Mouse (Mus musculus) skeletal muscle tissue, adult 2 months (tissue): ENCODE data around the gene Ak9.
A peak's percentile ranks its signal among the peaks of the same experiment; 100 is the strongest.
"Not testable (repeated sequence)": the region's sequence is repeated elsewhere in the genome, so short reads cannot be mapped to it uniquely, and the experiment has no call there.

Source experiments
- DNase-seq: peaks from one replicate; pipeline ENCODE4 v3.0.0-alpha.2; 2012; ENCODE audit warnings: low read depth, low spot score

Gene Ak9

DNA sequence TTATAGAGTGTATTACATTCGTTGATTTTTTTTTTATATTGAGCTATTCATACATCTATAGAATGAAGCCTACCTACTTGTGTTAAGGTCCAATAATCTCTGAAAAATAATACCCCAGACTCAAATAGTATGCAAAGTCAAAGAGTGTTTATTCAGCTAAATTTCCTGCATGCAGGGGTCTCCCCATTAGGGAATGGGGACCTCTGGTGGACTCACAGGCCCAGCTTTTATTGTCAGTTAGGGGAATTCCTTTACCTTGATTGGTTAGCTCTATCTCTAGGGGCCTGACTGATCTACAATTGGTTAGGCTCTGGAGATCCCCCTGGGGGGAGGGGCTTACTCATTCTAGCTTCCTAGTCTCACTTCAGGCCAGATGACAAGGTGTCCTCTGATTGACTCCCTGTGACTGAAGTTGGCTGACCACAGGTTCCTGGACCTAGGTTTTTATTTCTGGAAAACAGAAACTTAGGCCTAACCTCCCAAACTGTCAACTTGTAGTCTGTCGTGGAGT lies 28.8 kb downstream of the Ak9 start:
- no peak for DNase-seq

DNA sequence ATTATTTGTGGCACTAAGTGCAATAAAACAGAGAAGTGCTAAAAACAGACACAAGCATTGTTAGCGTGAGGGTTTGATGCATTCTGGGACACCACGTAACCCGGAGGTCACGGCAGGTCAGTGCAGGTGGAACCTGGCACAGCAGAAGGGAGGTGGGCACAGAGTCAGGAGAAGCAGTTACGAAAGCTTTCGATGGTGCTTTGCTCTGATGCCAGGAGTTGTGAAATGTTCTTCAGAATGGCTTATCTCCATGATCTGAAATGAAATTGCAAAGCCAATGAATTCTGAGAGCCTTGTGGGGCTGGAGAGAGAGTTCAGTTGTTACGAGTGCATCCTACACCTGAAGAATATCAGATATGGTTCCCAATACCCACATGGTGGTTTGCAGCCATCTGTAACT lies 37.6 kb downstream of the Ak9 start:
- DNase-seq: no peak

DNA sequence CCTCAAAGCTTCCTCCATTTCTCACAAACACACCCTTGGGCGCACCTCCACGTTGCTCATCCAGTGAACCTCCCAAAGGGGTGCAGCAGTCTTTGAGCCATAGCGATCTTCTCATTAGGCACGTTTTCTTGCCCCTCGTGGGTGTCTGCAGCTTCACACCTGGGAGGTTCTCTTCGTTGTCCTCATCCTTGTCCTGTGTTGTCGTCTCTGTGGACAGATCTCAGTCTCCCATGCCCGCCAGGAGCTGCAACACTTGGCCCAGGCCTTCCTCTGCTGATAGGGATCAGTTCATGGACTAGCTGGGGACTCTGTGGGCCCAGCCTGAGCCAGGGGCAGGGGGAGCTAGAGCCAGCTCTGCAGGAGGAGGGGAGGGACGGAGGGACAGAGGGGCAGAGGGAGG lies 61.3 kb downstream of the Ak9 start:
- no peak for DNase-seq

DNA sequence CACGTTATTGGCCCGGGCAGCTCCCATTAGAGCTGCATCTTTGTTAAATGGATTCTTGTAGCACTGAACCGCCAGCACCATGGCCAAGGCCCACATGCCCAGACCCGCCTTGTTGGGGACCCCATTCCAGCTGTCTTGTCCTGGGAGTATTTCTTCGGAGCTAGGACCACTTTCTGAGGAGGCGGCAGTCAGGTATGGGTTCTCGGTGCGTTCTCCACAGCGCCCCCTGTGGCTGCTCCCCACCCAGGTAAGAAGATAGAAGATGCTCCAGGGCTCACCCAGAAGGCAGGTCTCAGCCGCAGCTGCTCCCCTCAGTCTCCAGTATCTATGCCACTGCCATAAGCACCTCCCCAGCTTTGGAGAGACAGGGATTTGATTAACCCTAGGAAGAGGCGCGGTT lies 76.7 kb downstream of the Ak9 start:
- no peak for DNase-seq

DNA sequence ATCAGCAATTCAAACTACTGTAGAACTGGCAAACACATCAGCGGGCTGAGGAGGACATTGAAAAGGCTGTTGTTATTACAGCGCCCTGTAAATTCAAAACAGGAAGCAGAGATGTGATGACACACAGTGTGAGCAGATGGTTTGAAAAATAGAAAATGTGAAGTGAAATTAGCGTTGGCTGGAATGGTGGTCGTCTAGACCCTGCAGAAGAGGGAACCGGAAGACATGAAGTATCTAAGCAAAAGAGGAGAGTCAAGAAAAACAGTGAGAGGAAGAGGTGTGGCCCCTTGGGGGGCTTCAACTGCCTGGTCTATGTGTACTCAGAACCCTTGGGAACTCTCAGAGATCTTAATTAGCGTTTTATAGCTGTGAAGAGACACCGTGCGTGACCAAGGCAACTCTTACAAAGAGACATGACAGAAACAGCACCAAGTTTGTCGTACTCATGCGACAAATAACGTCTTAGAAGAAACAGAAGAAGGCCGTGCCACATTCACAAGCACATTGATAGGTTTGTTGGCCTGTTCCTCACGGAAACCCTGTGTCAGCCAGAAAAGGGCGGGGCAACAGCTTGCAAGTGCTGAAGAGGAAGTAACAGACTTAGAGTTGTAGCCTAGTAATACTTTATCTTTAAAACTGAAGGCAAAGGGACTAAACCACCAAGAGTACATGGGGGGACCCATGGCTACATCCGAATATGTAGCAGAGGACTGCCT lies 81.9 kb downstream of the Ak9 start:
- DNase-seq: peak; percentile 52

DNA sequence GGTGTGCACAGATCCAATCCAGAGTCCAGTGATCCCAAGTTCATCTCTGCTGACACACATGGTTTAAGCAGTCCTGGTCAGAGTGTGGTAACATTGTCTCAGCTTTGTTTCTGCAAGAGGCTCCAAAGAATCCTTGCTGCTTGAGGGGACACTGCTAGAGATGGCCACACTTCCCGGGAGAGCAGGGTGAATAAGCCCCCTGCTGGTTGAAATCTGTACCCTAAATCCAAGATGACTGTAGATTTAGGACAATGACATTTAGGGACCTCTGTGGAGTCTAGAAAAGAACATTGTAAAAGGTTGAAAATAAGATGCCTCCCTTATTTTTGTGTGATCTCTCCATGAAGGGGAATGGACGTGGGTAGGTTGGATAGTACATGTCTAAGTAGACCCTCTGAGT lies 89.8 kb downstream of the Ak9 start:
- no peak for DNase-seq

DNA sequence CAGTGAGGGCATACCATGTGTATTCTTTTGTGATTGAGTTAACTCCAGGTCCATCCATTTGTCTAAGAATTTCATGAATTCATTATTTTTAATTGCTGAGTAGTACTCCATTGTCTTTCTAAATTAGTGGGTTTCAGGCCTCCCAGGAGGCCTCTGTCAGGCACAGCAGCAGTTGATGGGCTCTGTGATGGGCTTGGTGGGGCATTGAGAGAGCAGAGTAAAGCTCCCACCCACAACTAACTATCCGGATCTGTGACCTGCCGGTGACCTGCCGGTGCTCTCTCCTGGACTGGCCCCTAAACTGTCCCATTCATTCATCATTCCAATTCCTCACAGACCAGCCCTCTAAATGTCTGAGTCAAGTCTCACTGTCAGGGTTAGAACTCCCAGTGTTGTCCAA lies 97.3 kb downstream of the Ak9 start:
- DNase-seq: no peak

DNA sequence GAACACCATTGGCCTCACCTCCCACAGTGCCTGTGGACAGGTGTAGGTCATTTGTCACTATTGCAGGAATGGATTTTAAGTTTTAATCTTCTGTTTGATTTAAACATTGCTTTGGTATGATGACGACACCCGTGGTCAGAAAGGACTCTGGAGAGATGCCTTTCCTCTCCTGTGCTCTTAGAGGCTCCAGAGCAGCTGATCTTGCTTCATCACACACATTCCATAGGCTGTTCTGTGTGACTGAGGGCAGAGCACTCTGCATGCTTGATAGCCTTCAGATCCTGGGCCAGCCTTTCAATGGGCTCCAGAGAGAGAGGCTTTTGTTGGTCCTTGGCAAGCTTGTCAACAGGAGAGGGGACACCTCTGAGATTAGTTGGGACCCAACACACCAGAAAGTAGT lies 99.6 kb downstream of the Ak9 start:
- no peak for DNase-seq

DNA sequence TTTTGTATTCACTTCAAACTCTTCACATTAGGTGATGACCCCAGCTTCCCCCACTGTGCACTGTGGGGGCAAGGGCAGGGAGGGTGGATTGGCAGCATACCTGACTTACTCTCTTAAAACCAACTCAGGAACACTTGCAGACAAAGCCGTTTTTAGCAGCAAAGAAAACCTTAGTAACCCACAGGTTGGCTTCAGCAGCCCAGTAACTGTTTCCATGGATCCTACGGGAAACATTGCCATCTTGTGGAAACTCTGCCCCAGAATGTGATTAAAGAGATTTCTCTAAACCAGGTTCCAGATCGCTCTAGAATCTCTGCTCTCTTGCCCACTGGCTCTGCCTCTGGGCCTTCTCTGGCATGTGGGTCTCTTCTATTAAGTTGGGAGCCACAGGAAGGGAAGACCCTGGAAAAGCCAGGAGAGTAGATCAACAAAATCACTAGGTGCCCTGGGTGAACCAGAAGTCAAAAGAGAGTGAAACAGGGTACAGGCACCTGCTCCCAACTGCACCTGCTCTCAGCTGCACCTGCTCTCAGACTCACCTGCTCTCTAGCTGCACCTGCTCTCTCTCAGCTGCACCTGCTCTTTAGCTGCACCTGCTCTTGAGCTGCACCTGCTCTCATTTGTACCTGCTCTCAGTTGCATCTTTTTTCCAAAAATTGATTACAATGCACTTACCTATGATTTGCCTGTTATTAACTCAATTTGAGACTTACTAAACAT lies 100.3 kb downstream of the Ak9 start:
- DNase-seq: no peak

DNA sequence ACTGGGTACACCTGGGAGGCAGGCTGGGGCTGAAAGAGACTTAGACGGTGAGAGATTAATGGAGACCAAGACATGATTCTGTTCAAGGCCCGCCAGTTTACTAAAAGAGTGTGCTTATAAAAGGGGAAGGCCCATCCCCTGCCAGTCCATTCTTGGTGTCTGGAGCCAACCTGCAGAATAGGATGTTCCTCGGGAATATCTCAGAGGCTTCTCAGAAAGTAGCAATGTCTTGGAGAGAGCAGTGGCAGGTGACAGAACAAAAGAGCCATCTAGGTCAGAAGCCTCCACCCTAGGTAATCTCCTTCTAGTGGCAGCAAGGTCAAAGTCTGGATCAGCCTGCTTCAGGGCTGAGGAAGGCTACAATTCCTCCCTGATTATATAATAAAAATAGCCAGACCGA lies 106.4 kb downstream of the Ak9 start:
- DNase-seq: not testable (repeated sequence)

DNA sequence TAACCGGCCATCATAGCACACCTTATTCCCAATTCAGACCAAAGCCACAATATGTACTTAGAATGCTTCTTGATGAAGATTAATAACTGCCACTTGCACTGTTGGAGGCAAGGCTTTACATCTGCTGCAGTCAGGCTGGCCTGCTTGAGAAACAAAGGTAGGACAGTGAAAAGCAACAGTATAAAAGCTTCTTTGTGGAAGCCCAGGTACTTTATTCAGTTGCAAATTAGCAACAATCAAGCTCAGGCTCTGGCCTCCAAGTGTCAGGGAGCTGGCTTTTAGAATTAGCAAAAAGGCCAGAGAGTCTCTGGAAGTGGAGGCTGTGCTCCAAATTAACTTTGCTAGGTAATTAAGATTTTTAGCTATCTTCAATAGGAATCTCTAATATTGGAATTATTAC lies 107.0 kb downstream of the Ak9 start:
- not testable (repeated sequence) for DNase-seq

DNA sequence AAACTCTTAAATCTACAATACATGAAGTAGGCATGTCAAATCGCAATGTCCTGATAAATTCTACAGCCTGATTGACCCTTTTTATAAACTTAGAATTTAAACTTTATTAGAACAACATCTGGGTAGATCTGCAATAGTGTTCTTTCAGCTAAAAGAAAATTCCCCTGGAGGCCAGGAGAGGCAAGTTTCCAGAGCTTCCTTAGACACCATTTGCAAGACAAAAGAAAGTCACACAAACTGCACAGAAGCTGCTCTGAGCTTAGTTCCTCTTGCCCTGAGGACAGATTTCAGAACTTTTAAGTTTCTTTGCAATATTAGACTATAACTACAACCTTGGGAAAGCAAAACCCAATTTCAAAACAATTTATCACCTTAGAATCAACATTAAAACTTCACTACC lies 109.7 kb downstream of the Ak9 start:
- not testable (repeated sequence) for DNase-seq

DNA sequence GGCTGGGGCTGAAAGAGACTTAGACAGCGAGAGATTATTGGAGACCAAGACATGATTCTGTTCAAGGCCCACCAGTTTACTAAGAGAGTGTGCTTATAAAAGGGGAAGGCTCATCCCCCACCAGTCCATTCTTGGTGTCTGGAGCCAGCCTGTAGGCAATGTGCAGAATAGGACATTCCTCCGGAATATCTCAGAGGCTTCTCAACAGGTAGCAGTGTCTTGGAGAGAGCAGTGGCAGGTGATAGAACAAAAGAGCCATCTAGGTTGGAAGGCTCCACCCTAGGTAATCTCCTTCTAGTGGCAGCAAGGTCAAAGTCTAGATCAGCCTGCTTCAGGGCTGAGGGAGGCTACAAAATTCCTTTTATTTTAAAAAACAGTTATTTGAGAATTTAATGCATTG lies 111.6 kb downstream of the Ak9 start:
- not testable (repeated sequence) for DNase-seq

DNA sequence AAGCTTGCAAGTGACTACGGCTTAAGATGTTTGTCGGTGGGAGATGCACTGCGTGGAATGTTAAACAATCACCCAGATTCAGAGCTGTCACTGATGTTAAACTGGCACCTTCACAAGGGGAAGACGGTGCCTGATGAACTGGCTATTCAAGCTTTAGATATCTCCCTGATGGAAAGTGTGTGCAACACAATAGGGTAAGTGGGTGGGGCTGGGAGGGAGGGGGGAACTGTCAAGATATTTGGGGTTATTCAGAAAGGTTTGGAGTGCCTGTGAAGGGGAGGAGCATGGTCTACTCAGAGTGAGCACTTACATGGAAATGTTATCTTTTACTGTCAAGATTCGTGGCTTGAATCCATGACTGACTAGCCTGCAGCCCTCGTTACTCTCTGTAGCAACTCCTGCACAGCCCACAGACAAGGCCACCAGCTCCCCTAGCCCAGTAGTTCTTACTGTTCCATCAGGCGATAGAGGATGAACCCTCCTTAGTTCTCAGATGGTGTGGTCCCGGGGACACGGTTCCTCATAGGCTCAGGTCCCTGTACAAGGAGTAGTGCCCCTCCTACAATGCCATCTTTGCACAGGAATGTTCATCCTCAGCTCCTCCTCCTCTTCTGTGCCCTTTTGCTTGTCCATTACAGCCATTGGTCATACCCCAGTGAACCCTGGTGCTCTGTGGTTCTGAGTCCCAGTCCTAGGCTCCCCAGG lies 116.9 kb downstream of the Ak9 start:
- DNase-seq: no peak

DNA sequence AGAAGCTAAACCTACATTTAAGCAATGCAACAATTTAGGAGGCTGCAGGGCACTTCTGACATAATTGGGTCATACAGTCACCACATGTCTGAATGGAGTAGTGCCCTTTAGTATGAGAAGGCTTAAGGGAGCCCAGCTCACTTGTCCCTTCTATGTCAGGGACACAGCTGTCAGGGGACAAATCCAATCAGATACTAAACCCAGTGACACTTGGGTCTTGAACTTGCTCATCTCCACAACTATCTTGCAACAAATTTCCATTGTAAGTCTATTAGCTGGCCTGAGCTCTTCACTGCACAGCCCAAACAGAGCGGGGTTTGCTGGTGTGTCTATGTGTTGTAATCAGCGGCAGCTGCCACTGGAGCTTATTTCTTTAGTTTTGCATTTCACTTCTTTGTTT lies 119.9 kb downstream of the Ak9 start:
- no peak for DNase-seq

DNA sequence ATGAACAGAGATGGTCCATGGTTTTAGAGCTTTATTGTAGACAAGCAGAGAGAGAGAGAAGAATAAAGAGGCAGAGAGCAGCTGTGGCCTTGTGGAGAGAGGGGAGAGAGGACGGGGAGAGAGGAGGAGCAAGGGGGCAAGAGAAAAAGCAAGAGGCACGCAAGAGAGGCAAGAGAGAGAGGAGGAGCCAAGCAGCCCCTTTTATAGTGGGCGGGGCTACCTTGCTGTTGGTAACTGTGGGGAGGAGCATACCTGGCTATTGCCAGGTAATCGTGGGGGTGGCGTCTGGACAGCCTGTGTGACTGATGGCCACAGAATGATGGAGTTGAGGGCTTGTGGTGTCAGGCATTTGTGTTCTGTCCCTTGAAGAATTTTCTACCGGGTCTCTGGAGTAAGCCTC lies 122.6 kb downstream of the Ak9 start:
- DNase-seq: no peak

DNA sequence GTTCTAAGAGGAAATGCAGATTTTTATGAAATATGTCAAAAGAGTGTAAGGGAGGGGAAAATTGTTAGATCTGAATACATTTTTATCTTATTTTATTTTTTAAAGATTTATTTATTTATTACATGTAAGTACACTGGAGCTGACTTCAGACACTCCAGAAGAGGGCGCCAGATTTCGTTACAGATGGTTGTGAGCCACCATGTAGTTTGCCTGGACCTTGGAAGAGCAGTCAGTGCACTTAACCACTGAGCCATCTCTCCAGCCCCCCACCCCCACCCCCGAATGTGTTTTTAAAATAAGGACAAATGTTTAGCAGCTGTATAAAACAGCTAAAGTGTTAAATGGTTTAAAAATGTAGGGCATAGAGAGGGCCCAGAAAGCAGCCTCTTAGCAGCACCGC lies 130.8 kb downstream of the Ak9 start:
- no peak for DNase-seq

DNA sequence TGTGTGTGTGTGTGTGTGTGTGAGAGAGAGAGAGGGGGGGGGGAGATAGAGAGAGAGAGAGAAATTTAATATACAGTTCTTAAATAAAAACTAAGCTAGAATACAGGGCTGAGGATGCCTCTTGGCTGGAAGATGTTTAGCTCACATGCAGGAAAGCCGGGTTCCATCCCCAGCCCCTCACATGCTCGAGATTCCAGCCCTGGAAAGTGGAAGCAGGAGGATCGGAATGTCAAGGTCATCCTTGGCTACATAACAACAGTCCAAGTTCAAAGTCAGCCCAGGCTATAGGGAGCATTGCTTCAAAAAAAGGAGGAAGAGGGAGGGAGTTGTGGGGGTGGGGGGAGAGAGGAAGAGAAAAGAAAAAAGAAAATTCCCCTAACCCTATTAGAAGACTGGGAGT lies 131.4 kb downstream of the Ak9 start:
- no peak for DNase-seq

DNA sequence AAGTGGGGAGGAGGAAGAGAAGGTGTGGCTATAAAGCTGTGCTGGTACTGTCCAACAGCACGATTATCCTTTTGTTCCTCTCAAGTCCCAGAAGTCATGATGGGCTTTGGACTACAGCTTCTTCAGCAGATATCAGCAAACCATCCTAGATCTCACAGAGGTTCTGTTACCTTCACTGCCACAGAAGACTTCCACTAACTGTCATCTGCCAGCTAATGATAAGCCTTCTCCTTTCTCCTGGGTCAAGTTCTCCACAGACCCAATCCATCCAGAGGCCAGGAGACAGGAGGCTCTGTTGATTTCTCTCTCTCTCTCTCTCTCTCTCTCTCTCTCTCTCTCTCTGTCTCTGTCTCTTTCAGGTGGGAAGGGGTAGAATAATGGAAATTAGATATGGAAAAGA lies 144.4 kb downstream of the Ak9 start:
- DNase-seq: no peak

DNA sequence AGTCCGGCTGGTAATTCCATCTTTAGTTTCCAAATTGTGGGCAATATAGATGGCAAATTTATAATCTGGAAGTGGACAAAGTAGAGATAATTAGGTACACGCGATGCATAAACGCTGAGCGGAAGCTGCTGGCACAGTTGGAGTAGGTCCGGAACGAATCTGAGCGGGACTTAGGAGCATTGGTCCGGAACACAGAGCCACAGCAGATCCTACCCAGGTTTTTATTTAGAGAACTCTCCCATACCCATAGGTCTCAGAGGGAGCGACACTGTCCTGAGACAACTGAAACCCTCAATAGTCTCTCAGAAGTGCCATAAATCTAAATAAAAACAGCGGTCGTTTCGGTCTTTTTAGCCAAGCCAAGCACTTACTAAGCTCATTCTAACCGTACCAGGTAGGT lies 145.9 kb downstream of the Ak9 start:
- DNase-seq: no peak

DNA sequence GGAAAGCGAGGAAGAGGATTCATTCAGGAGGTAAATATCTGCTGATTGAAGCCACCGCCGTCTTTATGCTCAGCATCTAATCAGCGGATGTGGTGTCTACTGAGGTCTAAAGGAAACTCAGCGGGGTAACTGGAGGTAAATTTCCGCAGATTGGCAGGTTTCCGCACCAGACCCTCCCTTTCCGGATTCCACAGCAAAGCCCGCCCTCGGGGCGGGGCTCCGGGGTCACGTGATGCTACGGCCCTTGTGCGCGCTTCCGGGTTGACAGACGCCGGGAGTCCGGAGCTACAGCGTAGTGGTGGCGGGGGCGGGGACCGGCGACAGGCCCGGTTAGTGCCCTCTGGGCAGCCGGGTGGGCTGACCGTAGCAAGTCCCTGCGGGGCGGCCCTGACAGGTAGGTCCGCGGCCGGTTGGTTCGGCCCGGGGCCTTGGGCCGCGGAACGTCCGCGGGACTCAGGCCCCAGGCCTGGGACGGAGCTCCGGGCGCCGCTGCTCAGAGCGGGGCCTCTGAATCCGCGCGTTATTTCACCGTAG lies 146.4 kb downstream of the Ak9 start, which contains the start of gene Zbtb24:
Gene Zbtb24 (plus strand): TSS at position 247 of the 534 bp plus-strand sequence.
- DNase-seq: peak; percentile 90

DNA sequence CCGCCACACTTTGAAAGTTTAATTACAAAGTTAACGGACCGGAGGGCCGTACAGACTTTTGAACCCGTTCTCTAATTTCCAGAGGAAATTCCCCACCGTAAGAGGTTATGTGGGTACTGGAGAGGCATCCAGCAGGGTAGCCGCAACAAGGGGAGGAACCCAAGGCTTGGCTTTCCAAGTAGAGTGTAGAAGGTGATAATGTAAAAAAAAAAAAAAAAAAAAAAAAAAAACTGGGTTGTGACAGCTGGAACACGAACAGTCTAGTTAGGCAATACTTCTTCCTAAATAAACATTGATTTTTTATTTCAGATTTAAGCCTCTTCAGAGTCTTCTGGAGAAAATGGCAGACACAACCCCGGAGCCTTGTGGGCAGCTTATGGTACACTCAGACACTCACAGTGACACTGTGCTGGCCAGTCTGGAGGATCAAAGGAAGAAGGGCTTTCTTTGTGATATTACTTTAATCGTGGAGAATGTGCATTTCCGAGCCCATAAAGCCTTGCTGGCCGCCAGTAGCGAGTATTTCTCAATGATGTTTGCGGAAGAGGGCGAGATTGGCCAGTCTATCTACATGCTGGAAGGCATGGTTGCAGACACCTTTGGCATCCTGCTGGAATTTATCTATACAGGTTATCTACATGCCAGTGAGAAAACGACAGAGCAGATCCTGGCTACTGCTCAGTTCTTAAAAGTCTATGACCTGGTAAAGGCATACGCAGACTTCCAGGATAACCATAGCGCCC lies 147.2 kb downstream of the Ak9 start:
- no peak for DNase-seq
